ENCODE assay signal across 8 mouse cellular contexts in the genomic region with DNA sequence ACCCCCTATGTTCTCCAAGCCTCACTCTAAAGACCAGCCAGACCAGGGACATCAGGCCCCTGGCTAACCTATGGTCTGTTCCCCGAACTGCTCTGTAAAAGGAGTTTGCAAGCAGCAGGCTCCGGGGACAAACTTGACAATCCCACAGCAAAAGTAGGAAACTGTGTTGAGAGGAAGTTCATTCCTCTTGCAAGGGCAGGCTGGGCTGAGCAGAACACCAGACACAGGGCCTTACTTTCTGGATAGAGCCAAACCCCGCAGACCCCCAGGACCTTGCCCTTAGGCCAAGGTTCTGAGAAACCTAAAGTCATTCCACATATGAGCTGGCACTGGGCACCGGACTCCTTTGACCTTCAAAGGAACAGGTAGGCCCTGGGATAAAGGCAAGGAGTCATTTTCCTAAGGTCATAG. TPM values are rescaled to one million over a fixed set of nuclear protein-coding genes. Genes with fewer than 3 reads are reported as not detected.
DNase-seq lines count a peak whose midpoint lies in the region; ATAC-seq and TF ChIP-seq lines count a peak whose summit lies in the region.

No protein-coding gene starts in this region.

- no peaks in the 10 kb centered on the region for H3K9me3 ChIP-seq in kidney, embryonic 15.5 days (replicated peaks)
- H3K9me3 ChIP-seq in hindbrain, embryonic 15.5 days: no peaks in the 10 kb centered on the region
- H3K9me3 ChIP-seq in midbrain, postnatal 0 days (ENCODE audit: low read length): no peaks in the 10 kb centered on the region

- peak overlapping the region; percentile 93 for H3K27ac ChIP-seq in kidney, embryonic 15.5 days
- 0 out of 2 replicates have a peak overlapping the region, but pooled peaks have one; percentile 8 for H3K27ac ChIP-seq in hindbrain, embryonic 15.5 days (replicated peaks)
- H3K27ac ChIP-seq in midbrain, postnatal 0 days (ENCODE audit: low read depth, low read length): no peak overlapping the region

- no peak for DNase-seq in kidney, adult 18-20 months
- DNase-seq in adrenal gland, postnatal 36 days: peak; percentile 22 to 44
- DNase-seq in midbrain, postnatal 0 days (ENCODE audit: low spot score): no peak
- no peak for DNase-seq in frontal cortex, postnatal 36 days (ENCODE audit: low spot score in 2 of 2)
- no peak for DNase-seq in embryo, embryonic 11 days
- DNase-seq in left cerebral cortex, postnatal 14 days (ENCODE audit: low spot score in 2 of 2): no peak

- peak overlapping the region; percentile 93 for H3K4me2 ChIP-seq in kidney, embryonic 15.5 days
- peak overlapping the region; percentile 92; the same call in 1 of the 2 replicates for H3K4me2 ChIP-seq in hindbrain, embryonic 15.5 days
- peak overlapping the region; percentile 95 for H3K4me2 ChIP-seq in midbrain, postnatal 0 days (ENCODE audit: low read depth, low read length, poor library complexity, severe bottlenecking)

- H3K36me3 ChIP-seq in kidney, embryonic 15.5 days: peaks cover 5% of the 10 kb centered on the region; the same call in 1 of the 2 replicates
- no peaks in the 10 kb centered on the region for H3K36me3 ChIP-seq in hindbrain, embryonic 15.5 days
- no peaks in the 10 kb centered on the region for H3K36me3 ChIP-seq in midbrain, postnatal 0 days (ENCODE audit: insufficient read depth, low read length)

- intact Hi-C loops in left cerebral cortex, postnatal 14 days (cut with DNase I): loop anchor here (5.0 kb wide), 1 partner anchor 93 kb away; no protein-coding TSS in a partner anchor

- peak overlapping the region; percentile 74 for H3K4me3 ChIP-seq in kidney, embryonic 15.5 days (replicated peaks)
- no peak overlapping the region for H3K4me3 ChIP-seq in hindbrain, embryonic 15.5 days
- no peak overlapping the region for H3K4me3 ChIP-seq in midbrain, postnatal 0 days (ENCODE audit: low read depth, low read length)

- peaks cover 18% of the 10 kb centered on the region for H3K27me3 ChIP-seq in kidney, embryonic 15.5 days
- peaks cover 38% of the 10 kb centered on the region for H3K27me3 ChIP-seq in hindbrain, embryonic 15.5 days
- H3K27me3 ChIP-seq in midbrain, postnatal 0 days (ENCODE audit: insufficient read depth, low read length): peaks cover 51% of the 10 kb centered on the region

- H3K9ac ChIP-seq in kidney, embryonic 15.5 days: 0 out of 2 replicates have a peak overlapping the region, but pooled peaks have one; percentile 15
- H3K9ac ChIP-seq in hindbrain, embryonic 15.5 days: no peak overlapping the region
- H3K9ac ChIP-seq in midbrain, postnatal 0 days (replicated peaks; ENCODE audit: low read length, poor library complexity, severe bottlenecking): no peak overlapping the region

- ATAC-seq in kidney, embryonic 15.5 days (replicated peaks; ENCODE audit: low FRiP score): no peak
- ATAC-seq in hindbrain, embryonic 15.5 days (ENCODE audit: low FRiP score, low read depth): no peak
- ATAC-seq in midbrain, postnatal 0 days (ENCODE audit: low FRiP score): no peak

- TF ChIP-seq CTCF in midbrain, postnatal 0 days (IDR thresholded peaks at IDR 0.05): no peak

- H3K4me1 ChIP-seq in kidney, embryonic 15.5 days: peaks cover 81% of the 10 kb centered on the region
- H3K4me1 ChIP-seq in hindbrain, embryonic 15.5 days (replicated peaks): peaks cover 24% of the 10 kb centered on the region
- no peaks in the 10 kb centered on the region for H3K4me1 ChIP-seq in midbrain, postnatal 0 days (ENCODE audit: insufficient read depth, low read length)

- WGBS in kidney, embryonic 15.5 days: 51% methylated on average over 4 of the region's 4 CpGs
- 56% methylated on average over 4 of the region's 4 CpGs for WGBS in hindbrain, embryonic 15.5 days
- 57% methylated on average over 4 of the region's 4 CpGs for WGBS in midbrain, postnatal 0 days

RNA-seq across cellular contexts. Expression of a gene that starts 0.7 kb away (rescaled TPM):
- polyA plus RNA-seq in kidney, embryonic 15.5 days (2015; fragmentation: Nextera tagmentation; extraction: Ambion mirVana): 47.3 and 52.7 TPM in 2 replicates
- 100 to 1,000 TPM; 140 to 167 TPM for total RNA-seq in adrenal gland, postnatal 36 days (2021)
- polyA plus RNA-seq in hindbrain, embryonic 15.5 days (2015; fragmentation: Nextera tagmentation; extraction: Ambion mirVana): 10.8 and 12.7 TPM in 2 replicates
- 14.9 and 17.3 TPM in 2 replicates for total RNA-seq in midbrain, postnatal 0 days (2014; rRNA removed)
- polyA plus RNA-seq in midbrain, postnatal 0 days (2015; fragmentation: Nextera tagmentation; extraction: Ambion mirVana): 2.8 and 4.4 TPM in 2 replicates
- 100 to 1,000 TPM; 156 to 174 TPM for total RNA-seq in left cerebral cortex, postnatal 14 days (2021)

RNA-seq across cellular contexts. Expression of a gene that starts 50.8 kb away (rescaled TPM):
- not detected in 2 replicates for polyA plus RNA-seq in kidney, embryonic 15.5 days (2015; fragmentation: Nextera tagmentation; extraction: Ambion mirVana)
- total RNA-seq in adrenal gland, postnatal 36 days (2021): not detected
- polyA plus RNA-seq in hindbrain, embryonic 15.5 days (2015; fragmentation: Nextera tagmentation; extraction: Ambion mirVana): not detected in 2 replicates
- not detected in 2 replicates for total RNA-seq in midbrain, postnatal 0 days (2014; rRNA removed)
- not detected in 2 replicates for polyA plus RNA-seq in midbrain, postnatal 0 days (2015; fragmentation: Nextera tagmentation; extraction: Ambion mirVana)
- total RNA-seq in left cerebral cortex, postnatal 14 days (2021): not detected

Comparison
In these comparisons a context has a peak if more than half of its experiments do, and no peak if none do; other contexts are left out.
1. DNase-seq: peak in adrenal gland, postnatal 36 days (2 of 2); none in kidney, adult 18-20 months (single experiment), midbrain, postnatal 0 days (single experiment), frontal cortex, postnatal 36 days (0 of 2), embryo, embryonic 11 days (single experiment) and left cerebral cortex, postnatal 14 days (0 of 2).
2. Peak in every context shown above with its lines, with median percentiles within 50 percentile points of each other: H3K4me2 ChIP-seq.